Comparison of ENCODE assay signal across 25 mouse cellular contexts in genomic region chr3:108983989-108984388, GRCm38 (mm10). TPM values are rescaled to one million over a fixed set of nuclear protein-coding genes. Genes with fewer than 3 reads are reported as not detected.
A peak's percentile ranks its signal among the peaks of the same experiment; 100 is the strongest.
DNase-seq lines count a peak whose midpoint lies in the region; ATAC-seq and TF ChIP-seq lines count a peak whose summit lies in the region.
"Had no signal": no experiment of that assay in that cellular context is flagged by ENCODE, and none has a peak within 500 bp of the region (broad histone marks: within the 10 kb centered on the region; RNA-seq: fewer than 3 reads in every experiment).

No protein-coding gene starts in this region.

- H3K9me3 ChIP-seq in liver, embryonic 14.5 days (ENCODE audit: control insufficient read depth, low read length): no peaks in the 10 kb centered on the region
- no peaks in the 10 kb centered on the region for H3K9me3 ChIP-seq in hindbrain, embryonic 13.5 days
- no peaks in the 10 kb centered on the region for H3K9me3 ChIP-seq in midbrain, postnatal 0 days (ENCODE audit: low read length)
- H3K9me3 ChIP-seq: embryonic facial prominence, embryonic 13.5 days; forebrain, embryonic 15.5 days; heart, embryonic 10.5 days; hindbrain, embryonic 15.5 days had no signal

- peak; percentile 83 for ATAC-seq in liver, embryonic 14.5 days (ENCODE audit: insufficient read depth)
- no peak for ATAC-seq in hindbrain, embryonic 13.5 days (ENCODE audit: low FRiP score)
- ATAC-seq in midbrain, postnatal 0 days (ENCODE audit: low FRiP score): no peak
- ATAC-seq: forebrain, embryonic 15.5 days; intestine, embryonic 16.5 days; midbrain, embryonic 16.5 days had no signal

- TF ChIP-seq POLR2A in thymus, adult 2 months (IDR thresholded peaks at IDR 0.05; ENCODE audit: control insufficient read depth, extremely low read depth, insufficient read depth, low read length, poor library complexity): no peak

- no peaks in the 10 kb centered on the region for H3K36me3 ChIP-seq in liver, embryonic 14.5 days (replicated peaks; ENCODE audit: control insufficient read depth, insufficient read depth, low read depth)
- no peaks in the 10 kb centered on the region for H3K36me3 ChIP-seq in thymus, adult 2 months (ENCODE audit: control insufficient read depth, insufficient read depth, low read length)
- H3K36me3 ChIP-seq in hindbrain, embryonic 13.5 days: peaks cover 54% of the 10 kb centered on the region
- H3K36me3 ChIP-seq in midbrain, postnatal 0 days (ENCODE audit: insufficient read depth, low read length): peaks cover 28% of the 10 kb centered on the region

- H3K27me3 ChIP-seq in liver, embryonic 14.5 days (ENCODE audit: control insufficient read depth, insufficient read depth, low read length): no peaks in the 10 kb centered on the region
- H3K27me3 ChIP-seq in thymus, adult 2 months (ENCODE audit: control insufficient read depth, insufficient read depth, low read length): no peaks in the 10 kb centered on the region
- no peaks in the 10 kb centered on the region for H3K27me3 ChIP-seq in hindbrain, embryonic 13.5 days
- H3K27me3 ChIP-seq in midbrain, postnatal 0 days (ENCODE audit: insufficient read depth, low read length): no peaks in the 10 kb centered on the region
- H3K27me3 ChIP-seq: embryonic facial prominence, embryonic 13.5 days; forebrain, embryonic 15.5 days; hindbrain, embryonic 15.5 days had no signal

- H3K4me1 ChIP-seq in liver, embryonic 14.5 days (replicated peaks; ENCODE audit: control insufficient read depth in 2 of 2, insufficient read depth in 2 of 2, low read length in 1 of 2): peaks cover 3 to 10% of the 10 kb centered on the region in 2 experiments; a peak in 3 of 4 replicates
- peaks cover 13% of the 10 kb centered on the region for H3K4me1 ChIP-seq in thymus, adult 2 months (replicated peaks; ENCODE audit: control insufficient read depth, insufficient read depth, low read length)
- H3K4me1 ChIP-seq in hindbrain, embryonic 13.5 days (replicated peaks): peaks cover 10% of the 10 kb centered on the region
- H3K4me1 ChIP-seq in midbrain, postnatal 0 days (ENCODE audit: insufficient read depth, low read length): 0 out of 2 replicates have a peak, but pooled peaks cover 2% of the 10 kb centered on the region
- H3K4me1 ChIP-seq: embryonic facial prominence, embryonic 13.5 days; forebrain, embryonic 15.5 days had no signal

- TF ChIP-seq CTCF in liver, embryonic 14.5 days (IDR thresholded peaks at IDR 0.05; ENCODE audit: low read depth): no peak
- no peak for TF ChIP-seq CTCF in thymus, adult 2 months (IDR thresholded peaks at IDR 0.05; ENCODE audit: borderline replicate concordance, control insufficient read depth, extremely low read depth, insufficient read depth, low read length, poor library complexity)
- TF ChIP-seq CTCF in midbrain, postnatal 0 days (IDR thresholded peaks at IDR 0.05): no peak

- no peak overlapping the region for H3K9ac ChIP-seq in liver, embryonic 14.5 days (replicated peaks)
- no peak overlapping the region for H3K9ac ChIP-seq in hindbrain, embryonic 13.5 days
- H3K9ac ChIP-seq in midbrain, postnatal 0 days (replicated peaks; ENCODE audit: low read length, poor library complexity, severe bottlenecking): no peak overlapping the region
- H3K9ac ChIP-seq: embryonic facial prominence, embryonic 13.5 days; forebrain, embryonic 15.5 days; hindbrain, embryonic 15.5 days had no signal

- peak; percentile 34 for DNase-seq in c-Kit-positive CD71-positive TER-119-positive erythroid progenitor cells, embryonic 14.5 days (ENCODE audit: low spot score)
- peak in 1 of 3 experiments; percentile 13 for DNase-seq in liver, embryonic 14.5 days (ENCODE audit: low read depth in 3 of 3, low spot score in 3 of 3)
- DNase-seq in thymus, adult 2 months: peak; percentile 51
- no peak for DNase-seq in ovary, postnatal 10 days (ENCODE audit: low spot score)
- DNase-seq in kidney, postnatal 4 days: no peak
- DNase-seq in midbrain, postnatal 0 days (ENCODE audit: low spot score): no peak
- DNase-seq: adrenal gland, postnatal 36 days; cerebellum, adult 2 months; kidney, postnatal 36 days; layer of hippocampus, adult 9-11 months; left cerebral cortex, postnatal 4 days; lung, adult 18-20 months; lung, postnatal 14 days had no signal

- no peak for TF ChIP-seq EP300 in liver, embryonic 14.5 days (IDR thresholded peaks at IDR 0.05; ENCODE audit: low read depth)

- H3K4me3 ChIP-seq in liver, embryonic 14.5 days (ENCODE audit: insufficient read depth in 1 of 2, low read depth in 2 of 2, low read length in 2 of 2): no peak overlapping the region
- H3K4me3 ChIP-seq in thymus, adult 2 months (ENCODE audit: control insufficient read depth, insufficient read depth, low read length): no peak overlapping the region
- no peak overlapping the region for H3K4me3 ChIP-seq in hindbrain, embryonic 13.5 days
- no peak overlapping the region for H3K4me3 ChIP-seq in midbrain, postnatal 0 days (ENCODE audit: low read depth, low read length)
- H3K4me3 ChIP-seq: embryonic facial prominence, embryonic 13.5 days; forebrain, embryonic 15.5 days; heart, embryonic 10.5 days; hindbrain, embryonic 15.5 days; left cerebral cortex, adult 2 months had no signal

- H3K27ac ChIP-seq in liver, embryonic 14.5 days: no peak overlapping the region
- H3K27ac ChIP-seq in thymus, adult 2 months (ENCODE audit: control insufficient read depth, insufficient read depth, low read length): no peak overlapping the region
- H3K27ac ChIP-seq in hindbrain, embryonic 13.5 days: no peak overlapping the region
- H3K27ac ChIP-seq in midbrain, postnatal 0 days (ENCODE audit: low read depth, low read length): no peak overlapping the region
- H3K27ac ChIP-seq: embryonic facial prominence, embryonic 13.5 days; forebrain, embryonic 15.5 days; heart, embryonic 10.5 days; hindbrain, embryonic 15.5 days; left cerebral cortex, adult 2 months had no signal

- H3K4me2 ChIP-seq in liver, embryonic 14.5 days (ENCODE audit: low read depth): no peak overlapping the region
- H3K4me2 ChIP-seq in hindbrain, embryonic 13.5 days: no peak overlapping the region
- H3K4me2 ChIP-seq in midbrain, postnatal 0 days (ENCODE audit: low read depth, low read length, poor library complexity, severe bottlenecking): no peak overlapping the region
- H3K4me2 ChIP-seq: embryonic facial prominence, embryonic 13.5 days; forebrain, embryonic 15.5 days; hindbrain, embryonic 15.5 days had no signal

- 9% methylated on average over 5 of the region's 5 CpGs for WGBS in liver, embryonic 14.5 days (ENCODE audit: insufficient replicate concordance)
- 26% methylated on average over 5 of the region's 5 CpGs for WGBS in thymus, adult 2 months
- WGBS in hindbrain, embryonic 13.5 days: 92% methylated on average over 5 of the region's 5 CpGs
- WGBS in midbrain, postnatal 0 days: 85% methylated on average over 5 of the region's 5 CpGs

RNA-seq across cellular contexts. Expression of gene Fam102b, which starts 43.4 kb away (rescaled TPM):
- polyA plus RNA-seq in liver, embryonic 14.5 days (2012; rRNA removed): 1.6 and 2.0 TPM in 2 replicates
- polyA plus RNA-seq in liver, embryonic 14.5 days (2014; fragmentation: Nextera tagmentation; extraction: Ambion mirVana): 1.3 and 2.2 TPM in 2 replicates
- 6.2 and 6.5 TPM in 2 replicates for polyA plus RNA-seq in thymus, adult 2 months (2012; rRNA removed)
- 10.0 and 10.1 TPM in 2 replicates for polyA plus RNA-seq in hindbrain, embryonic 13.5 days (2015; fragmentation: Nextera tagmentation; extraction: Ambion mirVana)
- 84.1 and 100 TPM in 2 replicates for total RNA-seq in midbrain, postnatal 0 days (2014; rRNA removed)
- 26.6 and 29.8 TPM in 2 replicates for polyA plus RNA-seq in midbrain, postnatal 0 days (2015; fragmentation: Nextera tagmentation; extraction: Ambion mirVana)

RNA-seq across cellular contexts. Expression of gene Gm9857, which starts 43.7 kb away (rescaled TPM):
- not detected in 2 replicates for polyA plus RNA-seq in liver, embryonic 14.5 days (2012; rRNA removed)
- not detected in 2 replicates for polyA plus RNA-seq in liver, embryonic 14.5 days (2014; fragmentation: Nextera tagmentation; extraction: Ambion mirVana)
- 2.4 and 3.1 TPM in 2 replicates for polyA plus RNA-seq in thymus, adult 2 months (2012; rRNA removed)
- polyA plus RNA-seq in hindbrain, embryonic 13.5 days (2015; fragmentation: Nextera tagmentation; extraction: Ambion mirVana): not detected in 2 replicates
- total RNA-seq in midbrain, postnatal 0 days (2014; rRNA removed): not detected in 2 replicates
- polyA plus RNA-seq in midbrain, postnatal 0 days (2015; fragmentation: Nextera tagmentation; extraction: Ambion mirVana): not detected in 2 replicates
- total RNA-seq: adrenal gland, postnatal 36 days; left cerebral cortex, adult 2 months; neutrophil, adult 5-6 weeks had no signal
- polyA plus RNA-seq: cortical plate, adult 2 months; embryonic facial prominence, embryonic 13.5 days; heart, embryonic 10.5 days; heart, postnatal 0 days; hindbrain, embryonic 15.5 days; intestine, embryonic 16.5 days; kidney, embryonic 14.5 days; midbrain, embryonic 16.5 days had no signal

RNA-seq across cellular contexts. Expression of gene Henmt1, which starts 44.3 kb away (rescaled TPM):
- polyA plus RNA-seq in liver, embryonic 14.5 days (2012; rRNA removed): 0.02 and 0.03 TPM in 2 replicates
- polyA plus RNA-seq in liver, embryonic 14.5 days (2014; fragmentation: Nextera tagmentation; extraction: Ambion mirVana): 0.08 TPM in 1 of 2 replicates, not detected in the other
- 0.96 and 1.5 TPM in 2 replicates for polyA plus RNA-seq in thymus, adult 2 months (2012; rRNA removed)
- polyA plus RNA-seq in hindbrain, embryonic 13.5 days (2015; fragmentation: Nextera tagmentation; extraction: Ambion mirVana): 1.4 and 2.4 TPM in 2 replicates
- 1.3 and 2.3 TPM in 2 replicates for total RNA-seq in midbrain, postnatal 0 days (2014; rRNA removed)
- 2.2 and 2.6 TPM in 2 replicates for polyA plus RNA-seq in midbrain, postnatal 0 days (2015; fragmentation: Nextera tagmentation; extraction: Ambion mirVana)
- total RNA-seq: adrenal gland, postnatal 36 days; neutrophil, adult 5-6 weeks had no signal
- polyA plus RNA-seq: heart, postnatal 0 days had no signal

Comparison
In these comparisons a context has a peak if more than half of its experiments do, and no peak if none do; other contexts are left out.
1. DNase-seq: peak in c-Kit-positive CD71-positive TER-119-positive erythroid progenitor cells, embryonic 14.5 days (single experiment) and thymus, adult 2 months (single experiment); none in ovary, postnatal 10 days (single experiment), kidney, postnatal 4 days (0 of 2) and midbrain, postnatal 0 days (single experiment).